Mouse (Mus musculus) liver, embryonic 16.5 days (tissue): ENCODE results near the gene Gadd45gip1. TPM values are rescaled to one million over a fixed set of nuclear protein-coding genes. Genes with fewer than 3 reads are reported as not detected.
A peak's percentile ranks its signal among the peaks of the same experiment; 100 is the strongest.

Source experiments
- microRNA-seq: library from miRNA; unstranded; fragments of <30 nt; microRNA quantifications from one replicate; pipeline ENCODE4, GENCODE M21; 2016
- polyA plus RNA-seq: library from polyadenylated mRNA; unstranded; fragments of >200 nt; fragmentation: Nextera tagmentation; extraction: Ambion mirVana; gene quantifications from 2 replicates; pipeline ENCODE4 v1.2.1, GENCODE M21; 2015

Gene Gadd45gip1
- polyA plus RNA-seq, 1 experiment from 2014 or later = 41.5 TPM

Small RNA genes lying within 50 kb of the gene (microRNA-seq; reads per million reads assigned to microRNA genes)
- gene Mir7069 = 4.2 reads per million, percentile 15 among the genes with 10 or more reads in this experiment

Other genes with a start within 250 kb of the Gadd45gip1 start
- 17.3 and 20.3 TPM in 2 replicates for gene Ier2, start 168.7 kb upstream of the Gadd45gip1 start, polyA plus RNA-seq
- gene Trmt1, start 145.2 kb upstream of the Gadd45gip1 start, polyA plus RNA-seq = 27.3 and 27.7 TPM in 2 replicates
- 5.4 and 6.3 TPM in 2 replicates for gene Nacc1, start 143.7 kb upstream of the Gadd45gip1 start, polyA plus RNA-seq
- 43.7 and 45.6 TPM in 2 replicates for gene Lyl1, start 130.1 kb upstream of the Gadd45gip1 start, polyA plus RNA-seq
- 7.0 and 7.8 TPM in 2 replicates for gene G430095P16Rik, start 108.5 kb upstream of the Gadd45gip1 start, polyA plus RNA-seq
- gene Nfix, start 31.2 kb upstream of the Gadd45gip1 start, polyA plus RNA-seq = 2.0 and 2.4 TPM in 2 replicates
- gene Dand5, start 8.7 kb upstream of the Gadd45gip1 start, polyA plus RNA-seq = 2.5 and 3.0 TPM in 2 replicates
- gene Rad23a, start 9.1 kb downstream of the Gadd45gip1 start, polyA plus RNA-seq = 294 and 307 TPM in 2 replicates
- 473 and 480 TPM in 2 replicates for gene Calr, start 15.4 kb downstream of the Gadd45gip1 start, polyA plus RNA-seq
- gene Farsa, start 25.5 kb downstream of the Gadd45gip1 start, polyA plus RNA-seq = 52.7 and 53.1 TPM in 2 replicates
- 41.2 and 47.8 TPM in 2 replicates for gene Syce2, start 40.6 kb downstream of the Gadd45gip1 start, polyA plus RNA-seq
- gene Gcdh, start 62.4 kb downstream of the Gadd45gip1 start, polyA plus RNA-seq = 65.7 and 73.0 TPM in 2 replicates
- 394 and 409 TPM in 2 replicates for gene Klf1, start 70.4 kb downstream of the Gadd45gip1 start, polyA plus RNA-seq
- 12.5 and 13.6 TPM in 2 replicates for gene Dnase2a, start 77.0 kb downstream of the Gadd45gip1 start, polyA plus RNA-seq
- gene Mast1, start 105.8 kb downstream of the Gadd45gip1 start, polyA plus RNA-seq = 0.09 and 0.15 TPM in 2 replicates
- 0.20 and 0.44 TPM in 2 replicates for gene Rtbdn, start 115.5 kb downstream of the Gadd45gip1 start, polyA plus RNA-seq
- 0.45 and 1.4 TPM in 2 replicates for gene Gm49661, start 137.9 kb downstream of the Gadd45gip1 start, polyA plus RNA-seq
- 1,724 and 1,773 TPM in 2 replicates for gene Prdx2, start 138.1 kb downstream of the Gadd45gip1 start, polyA plus RNA-seq
- gene Rnaseh2a, start 138.2 kb downstream of the Gadd45gip1 start, polyA plus RNA-seq = 91.6 and 98.1 TPM in 2 replicates
- gene Junb, start 147.2 kb downstream of the Gadd45gip1 start, polyA plus RNA-seq = 10.6 and 16.5 TPM in 2 replicates
- gene Hook2, start 159.1 kb downstream of the Gadd45gip1 start, polyA plus RNA-seq = 8.5 and 9.5 TPM in 2 replicates
- not detected in 2 replicates for gene Best2, start 183.0 kb downstream of the Gadd45gip1 start, polyA plus RNA-seq
- gene Asna1, start 193.8 kb downstream of the Gadd45gip1 start, polyA plus RNA-seq = 48.6 and 55.8 TPM in 2 replicates
- gene Trir, start 195.3 kb downstream of the Gadd45gip1 start, polyA plus RNA-seq = 49.2 and 50.0 TPM in 2 replicates
- gene Tnpo2, start 205.4 kb downstream of the Gadd45gip1 start, polyA plus RNA-seq = 17.7 and 17.8 TPM in 2 replicates
- 10.3 and 10.4 TPM in 2 replicates for gene Fbxw9, start 228.5 kb downstream of the Gadd45gip1 start, polyA plus RNA-seq
- gene Gm5741, start 236.5 kb downstream of the Gadd45gip1 start, polyA plus RNA-seq = not detected in 2 replicates
- 23.5 and 25.7 TPM in 2 replicates for gene Dhps, start 240.2 kb downstream of the Gadd45gip1 start, polyA plus RNA-seq
- 56.0 and 58.2 TPM in 2 replicates for gene Wdr83os, start 249.2 kb downstream of the Gadd45gip1 start, polyA plus RNA-seq
- 22.0 and 23.6 TPM in 2 replicates for gene Wdr83, start 249.8 kb downstream of the Gadd45gip1 start, polyA plus RNA-seq